Mouse (Mus musculus) liver, embryonic 13.5 days (tissue): ENCODE measurements around the gene Ltf. TPM values are rescaled to one million over a fixed set of nuclear protein-coding genes. Genes with fewer than 3 reads are reported as not detected.

Experiments
- ATAC-seq: fragments of 200-750 bp; cut with Nextera tagmentation; 2 replicates; pipeline ENCODE4 v1.8.0; 2017; ENCODE audit warnings: low read depth, mild to moderate bottlenecking, moderate number of reproducible peaks, moderate library complexity
- DNase-seq: peaks from one replicate; pipeline ENCODE4 v3.0.0; 2022
- H3K27ac ChIP-seq: fragments of 300-500 bp; sonication (generic); 2 replicates; pipeline ENCODE4 v1.5.1; 2015; ENCODE audit warnings: moderate library complexity, mild to moderate bottlenecking, inconsistent platforms
- H3K27me3 ChIP-seq: fragments of 300-500 bp; sonication (generic); 2 replicates; pipeline ENCODE4 v1.6.1; 2015; ENCODE audit warnings: mild to moderate bottlenecking, inconsistent platforms
- H3K36me3 ChIP-seq: fragments of 300-500 bp; sonication (generic); 2 replicates; pipeline ENCODE4 v1.6.1; 2015; ENCODE audit warnings: mild to moderate bottlenecking, inconsistent platforms
- H3K4me1 ChIP-seq: fragments of 300-500 bp; sonication (generic); replicated peaks from 2 replicates; pipeline ENCODE4 v1.6.1; 2015; ENCODE audit warnings: inconsistent platforms
- H3K4me2 ChIP-seq: fragments of 300-500 bp; sonication (generic); 2 replicates; pipeline ENCODE4 v1.6.1; 2015; ENCODE audit warnings: inconsistent platforms, mild to moderate bottlenecking, moderate library complexity
- H3K4me3 ChIP-seq: fragments of 300-500 bp; sonication (generic); replicated peaks from 2 replicates; pipeline ENCODE4 v1.5.1; 2015; ENCODE audit warnings: mild to moderate bottlenecking, inconsistent platforms
- H3K9ac ChIP-seq: fragments of 300-500 bp; sonication (generic); 2 replicates; pipeline ENCODE4 v1.6.1; 2015; ENCODE audit warnings: mild to moderate bottlenecking, inconsistent platforms
- H3K9me3 ChIP-seq: fragments of 300-500 bp; sonication (generic); replicated peaks from 2 replicates; pipeline ENCODE4 v1.6.1; 2016; ENCODE audit warnings: inconsistent platforms
- WGBS: fragments of 180-500 bp; shearing (Covaris S2); methylation state at CpG from one replicate; pipeline ENCODE4 v1.1.7; 2015; ENCODE audit not compliant: insufficient replicate concordance; 5-methylcytosine and 5-hydroxymethylcytosine counted together
- polyA plus RNA-seq: library from polyadenylated mRNA; unstranded; fragments of >200 nt; fragmentation: Nextera tagmentation; extraction: Ambion mirVana; gene quantifications from 2 replicates; pipeline ENCODE4 v1.2.1, GENCODE M21; 2015

Ltf gene
- polyA plus RNA-seq, 1 experiment from 2014 or later: 17.7 TPM

DNA sequence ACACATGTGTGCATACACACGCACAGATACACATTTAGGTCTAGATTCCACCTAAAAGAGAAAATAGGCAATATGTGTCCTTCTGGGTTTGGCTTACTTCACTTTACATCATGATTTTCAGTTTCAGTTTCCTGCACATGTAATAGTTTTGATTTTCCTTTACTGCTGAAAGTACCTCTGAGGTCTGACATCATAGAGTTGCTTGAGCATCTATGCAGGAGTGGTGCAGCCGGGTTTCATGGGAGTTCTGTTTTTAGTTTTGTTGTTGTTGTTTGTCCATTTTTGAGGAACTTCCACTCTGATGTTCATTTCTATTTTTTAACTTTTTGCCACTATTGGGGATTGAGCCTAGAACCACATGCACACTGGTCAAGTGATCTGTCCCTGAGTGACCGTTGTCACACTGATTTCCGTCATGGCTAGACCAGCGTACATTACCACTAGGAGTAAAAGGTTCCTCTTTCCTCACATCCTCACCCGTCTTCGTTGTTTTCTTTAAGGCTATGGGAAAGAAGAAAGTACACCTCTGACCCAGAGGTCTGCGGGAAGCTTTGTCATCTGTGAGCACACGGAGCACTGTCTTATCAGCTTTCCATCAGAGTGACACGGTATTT lies 40.0 kb downstream of the Ltf start:
- no peak for DNase-seq
- Histone ChIP-seq H3K27me3 (0 out of 2 replicates have a peak, but pooled peaks cover 5% of the 10 kb centered on the region), H3K4me2 (peak overlapping the region; percentile 33), H3K27ac (no peak overlapping the region; the same call in 1 of the 2 replicates), H3K4me3 (no peak overlapping the region), H3K36me3 (peaks cover 14% of the 10 kb centered on the region), H3K4me1 (peaks cover 56% of the 10 kb centered on the region), H3K9ac (0 out of 2 replicates have a peak overlapping the region, but pooled peaks have one; percentile 6), H3K9me3 (no peaks in the 10 kb centered on the region)
- 29% methylated on average over 10 of the region's 10 CpGs for WGBS
- ATAC-seq: no peak

DNA sequence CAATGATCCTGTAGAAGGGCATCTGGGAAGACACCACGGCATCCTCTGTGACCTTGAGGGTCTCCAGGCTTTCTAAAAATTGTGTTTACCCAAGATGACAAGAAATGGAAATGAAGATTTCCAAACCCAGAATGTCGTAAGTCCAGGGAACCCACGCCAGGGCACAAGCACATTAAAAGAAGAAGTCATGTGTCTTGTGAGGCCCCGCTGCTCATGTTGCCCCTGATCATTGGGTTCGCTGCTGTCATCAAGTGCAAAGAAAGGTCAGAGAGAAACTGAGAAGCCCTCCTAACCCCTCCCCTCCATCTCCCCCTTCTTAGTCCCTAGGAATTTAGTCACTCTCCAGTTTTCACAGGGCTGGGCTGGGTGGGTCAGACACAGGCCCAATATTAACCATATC lies 43.8 kb downstream of the Ltf start:
- ATAC-seq (no peak), DNase-seq (no peak)
- WGBS: 63% methylated on average over 5 of the region's 5 CpGs
- Histone ChIP-seq H3K4me2 (no peak overlapping the region), H3K4me3 (no peak overlapping the region), H3K9me3 (no peaks in the 10 kb centered on the region), H3K27ac (no peak overlapping the region), H3K4me1 (peaks cover 23% of the 10 kb centered on the region), H3K27me3 (0 out of 2 replicates have a peak, but pooled peaks cover 5% of the 10 kb centered on the region), H3K36me3 (no peaks in the 10 kb centered on the region), H3K9ac (no peak overlapping the region)

DNA sequence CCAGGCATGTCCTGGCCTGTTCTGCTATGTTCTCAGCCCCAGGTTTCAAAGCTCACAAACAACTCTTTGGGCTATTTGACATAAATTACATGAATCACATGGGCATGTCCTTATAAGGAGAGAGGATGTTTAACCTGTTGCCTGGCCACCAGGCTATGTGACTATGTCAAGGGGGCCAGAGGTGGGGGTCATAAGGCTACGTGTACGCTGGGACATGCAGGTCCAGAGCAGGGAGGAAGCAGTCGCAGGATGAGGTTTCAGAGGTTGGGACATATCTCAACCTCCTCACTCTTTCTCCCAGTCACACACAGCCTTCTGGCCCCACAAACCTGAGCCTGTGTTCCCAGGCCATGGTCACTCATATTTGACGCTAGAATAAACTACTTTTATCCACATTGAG lies 48.0 kb downstream of the Ltf start:
- no peaks in the 10 kb centered on the region for H3K36me3 ChIP-seq
- no peak overlapping the region for H3K27ac ChIP-seq
- no peak overlapping the region for H3K9ac ChIP-seq
- H3K4me3 ChIP-seq: no peak overlapping the region
- WGBS: 60% methylated on average over 4 of the region's 4 CpGs
- peaks cover 6% of the 10 kb centered on the region; the same call in 1 of the 2 replicates for H3K4me1 ChIP-seq
- no peak for ATAC-seq
- H3K9me3 ChIP-seq: no peaks in the 10 kb centered on the region
- 0 out of 2 replicates have a peak, but pooled peaks cover 3% of the 10 kb centered on the region for H3K27me3 ChIP-seq
- no peak overlapping the region for H3K4me2 ChIP-seq
- no peak for DNase-seq

DNA sequence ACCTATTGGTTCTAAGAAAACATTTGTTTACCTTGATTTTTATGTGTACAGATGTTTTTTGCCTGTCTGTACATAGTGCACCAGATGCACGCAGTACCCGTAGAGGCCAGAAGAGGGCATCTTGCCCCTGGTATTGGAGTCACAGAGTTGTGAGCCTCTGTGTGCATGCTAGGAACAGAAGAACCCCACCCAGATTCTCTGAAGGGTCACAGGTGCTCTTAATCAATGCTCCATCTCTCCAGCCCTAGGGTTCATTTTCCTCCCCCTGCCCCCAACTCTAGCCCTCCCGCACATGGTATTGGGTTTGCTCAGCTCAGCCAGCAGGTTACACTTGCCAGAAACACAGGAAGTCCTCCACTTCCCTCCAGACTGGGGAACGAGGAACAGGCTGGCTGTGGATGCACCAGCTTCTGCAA lies 51.5 kb downstream of the Ltf start:
- peak; percentile 46 for DNase-seq
- peaks cover 6% of the 10 kb centered on the region; the same call in 1 of the 2 replicates for H3K4me1 ChIP-seq
- no peak overlapping the region for H3K27ac ChIP-seq
- no peaks in the 10 kb centered on the region for H3K9me3 ChIP-seq
- H3K9ac ChIP-seq: no peak overlapping the region
- H3K27me3 ChIP-seq: 0 out of 2 replicates have a peak, but pooled peaks cover 3% of the 10 kb centered on the region
- H3K4me3 ChIP-seq: no peak overlapping the region
- no peak overlapping the region for H3K4me2 ChIP-seq
- peak; percentile 76 for ATAC-seq
- H3K36me3 ChIP-seq: no peaks in the 10 kb centered on the region
- 8% methylated on average over 4 of the region's 4 CpGs for WGBS

DNA sequence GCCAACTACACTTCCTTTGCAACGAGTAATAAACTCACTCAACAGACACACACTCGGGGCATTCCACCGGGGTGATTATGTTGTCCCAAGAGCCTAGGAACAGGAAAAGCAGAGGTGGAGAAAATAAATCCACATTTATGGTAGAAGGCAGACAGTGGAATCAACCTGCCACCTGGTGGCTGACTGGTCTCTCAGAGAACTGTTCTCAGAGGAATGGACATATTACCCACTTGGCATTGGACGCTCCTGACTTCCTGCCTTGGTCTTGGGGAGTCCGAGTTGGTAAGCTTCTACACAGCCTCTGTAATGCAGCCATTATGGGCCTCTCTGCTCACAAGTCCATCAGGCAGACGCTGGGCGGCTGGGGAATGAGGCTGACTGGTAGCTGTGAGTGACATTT lies 53.1 kb downstream of the Ltf start:
- ATAC-seq: no peak; the same call in 1 of the 2 replicates
- H3K27me3 ChIP-seq: 0 out of 2 replicates have a peak, but pooled peaks cover 3% of the 10 kb centered on the region
- 39% methylated on average over 7 of the region's 7 CpGs for WGBS
- H3K4me2 ChIP-seq: no peak overlapping the region
- no peak overlapping the region for H3K9ac ChIP-seq
- H3K27ac ChIP-seq: no peak overlapping the region
- peaks cover 4% of the 10 kb centered on the region; the same call in 1 of the 2 replicates for H3K4me1 ChIP-seq
- no peak for DNase-seq
- H3K4me3 ChIP-seq: no peak overlapping the region
- H3K36me3 ChIP-seq: no peaks in the 10 kb centered on the region
- H3K9me3 ChIP-seq: no peaks in the 10 kb centered on the region

DNA sequence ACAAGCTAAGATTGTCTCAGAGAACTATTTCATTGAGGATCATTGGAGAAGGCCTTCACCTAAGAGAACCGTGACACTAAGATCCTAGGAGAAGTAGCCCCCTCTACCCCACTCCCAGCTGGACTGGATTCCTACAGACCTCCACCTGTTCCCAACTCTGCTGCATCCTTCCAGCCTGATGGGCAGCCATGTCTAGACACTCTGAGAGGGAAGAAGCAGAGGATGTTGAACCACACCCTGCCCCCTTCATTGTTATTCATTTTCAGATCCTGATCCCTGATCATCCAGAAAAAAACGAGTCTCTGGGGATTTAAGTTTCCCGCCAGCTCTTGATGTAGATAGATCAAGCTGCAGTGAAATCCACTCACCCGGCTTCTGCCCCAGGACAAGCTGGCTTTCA lies 53.9 kb downstream of the Ltf start:
- Histone ChIP-seq H3K27ac (no peak overlapping the region), H3K27me3 (0 out of 2 replicates have a peak, but pooled peaks cover 3% of the 10 kb centered on the region), H3K36me3 (no peaks in the 10 kb centered on the region), H3K9me3 (no peaks in the 10 kb centered on the region), H3K9ac (no peak overlapping the region), H3K4me1 (peaks cover 3% of the 10 kb centered on the region; the same call in 1 of the 2 replicates), H3K4me2 (no peak overlapping the region), H3K4me3 (no peak overlapping the region)
- DNase-seq (no peak), ATAC-seq (no peak)
- WGBS: 62% methylated on average over 4 of the region's 4 CpGs

DNA sequence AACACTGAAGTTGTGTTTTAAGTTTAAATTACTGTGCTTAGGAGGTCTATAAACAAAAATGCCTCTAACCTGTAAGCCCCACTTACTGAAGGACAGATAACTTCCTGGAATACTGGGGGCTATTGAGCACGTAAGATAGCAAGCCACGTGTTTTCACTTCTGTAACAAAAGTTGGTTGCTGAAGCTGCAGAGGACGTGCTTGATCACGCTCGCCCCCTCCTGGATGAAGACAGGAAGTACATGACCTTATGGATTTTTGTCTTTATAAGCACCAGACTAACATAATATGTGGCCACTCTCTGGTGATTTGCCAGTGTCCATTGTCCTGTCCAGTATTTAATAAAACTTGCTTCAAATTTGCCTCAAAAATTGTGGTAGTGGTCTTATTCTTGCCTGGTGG lies 58.7 kb downstream of the Ltf start:
- no peak overlapping the region for H3K4me2 ChIP-seq
- no peaks in the 10 kb centered on the region for H3K36me3 ChIP-seq
- H3K27ac ChIP-seq: no peak overlapping the region
- H3K27me3 ChIP-seq: no peaks in the 10 kb centered on the region
- ATAC-seq (no peak), DNase-seq (no peak)
- 54% methylated on average over 5 of the region's 5 CpGs for WGBS
- H3K4me1 ChIP-seq: no peaks in the 10 kb centered on the region
- no peak overlapping the region for H3K9ac ChIP-seq
- H3K4me3 ChIP-seq: no peak overlapping the region
- H3K9me3 ChIP-seq: no peaks in the 10 kb centered on the region

DNA sequence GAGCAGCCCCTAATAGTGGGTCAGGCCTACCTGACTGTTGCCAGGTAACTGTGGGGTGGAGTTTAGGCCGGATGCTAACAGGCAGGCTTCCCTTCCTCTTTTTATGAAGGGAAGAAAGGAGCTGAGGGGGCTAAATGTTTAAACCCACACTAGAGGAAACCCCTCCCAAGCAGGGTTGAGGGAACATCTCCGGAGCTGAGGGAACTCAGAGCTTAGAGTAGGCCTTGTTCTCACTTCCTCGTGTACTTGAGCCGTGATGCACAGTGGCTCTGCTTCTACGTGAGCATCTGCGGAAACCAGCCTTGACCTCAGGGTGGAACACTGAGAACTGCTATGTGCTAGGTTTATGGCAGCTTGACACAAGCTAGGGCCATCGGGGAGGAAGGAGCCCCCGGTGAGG lies 61.7 kb downstream of the Ltf start:
- no peak overlapping the region for H3K4me2 ChIP-seq
- ATAC-seq: no peak
- 60% methylated on average over 8 of the region's 8 CpGs for WGBS
- H3K27ac ChIP-seq: no peak overlapping the region
- H3K9ac ChIP-seq: no peak overlapping the region
- no peaks in the 10 kb centered on the region for H3K9me3 ChIP-seq
- no peaks in the 10 kb centered on the region for H3K4me1 ChIP-seq
- H3K4me3 ChIP-seq: no peak overlapping the region
- no peak for DNase-seq
- no peaks in the 10 kb centered on the region for H3K36me3 ChIP-seq
- no peaks in the 10 kb centered on the region for H3K27me3 ChIP-seq

DNA sequence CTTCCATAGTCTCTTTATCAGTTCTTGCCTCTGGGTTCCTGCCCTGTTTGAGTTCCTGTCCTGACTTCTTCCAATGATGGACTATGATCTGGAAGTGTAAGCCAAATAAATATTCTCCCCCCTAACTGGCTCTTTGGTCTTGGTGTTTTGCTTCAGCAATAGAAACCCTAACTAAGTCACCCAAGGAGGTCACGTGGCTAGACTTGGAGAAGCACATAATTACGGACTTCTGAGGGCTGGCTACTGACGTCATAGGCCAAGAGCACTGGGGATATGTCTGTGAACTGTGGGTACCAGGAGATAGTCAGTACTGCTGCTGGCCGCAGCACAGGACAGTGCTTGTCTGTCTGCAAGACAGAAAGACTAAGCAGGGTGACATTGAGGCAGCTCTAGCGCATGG lies 62.7 kb downstream of the Ltf start:
- Histone ChIP-seq H3K9me3 (no peaks in the 10 kb centered on the region), H3K9ac (no peak overlapping the region), H3K4me2 (no peak overlapping the region), H3K4me3 (no peak overlapping the region), H3K27ac (no peak overlapping the region), H3K4me1 (no peaks in the 10 kb centered on the region), H3K36me3 (no peaks in the 10 kb centered on the region), H3K27me3 (no peaks in the 10 kb centered on the region)
- WGBS: 65% methylated on average over 5 of the region's 5 CpGs
- no peak for DNase-seq
- ATAC-seq: no peak

DNA sequence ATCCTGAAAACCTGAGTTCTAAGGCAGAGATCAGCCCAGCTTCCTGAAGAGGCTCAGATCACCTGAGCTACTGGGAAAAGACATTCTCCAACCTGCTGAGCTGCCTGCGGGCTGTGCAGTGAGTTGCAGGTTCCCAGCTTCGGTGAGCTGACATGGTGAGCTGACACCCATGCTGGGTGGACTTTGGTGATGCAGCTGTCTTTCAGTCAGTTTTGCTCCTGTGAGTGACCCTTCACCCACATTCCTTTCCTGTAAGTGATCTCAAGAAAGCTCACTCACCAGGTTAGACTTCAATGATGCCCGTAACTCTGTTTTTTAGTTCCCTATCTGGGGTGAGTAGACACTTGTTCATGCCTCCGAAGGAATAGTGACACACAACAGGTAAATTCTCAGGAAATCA lies 66.3 kb downstream of the Ltf start:
- 31% methylated on average over 4 of the region's 4 CpGs for WGBS
- Histone ChIP-seq H3K27me3 (0 out of 2 replicates have a peak, but pooled peaks cover 6% of the 10 kb centered on the region), H3K9ac (no peak overlapping the region), H3K4me3 (no peak overlapping the region), H3K9me3 (no peaks in the 10 kb centered on the region), H3K27ac (no peak overlapping the region), H3K36me3 (no peaks in the 10 kb centered on the region), H3K4me2 (no peak overlapping the region), H3K4me1 (no peaks in the 10 kb centered on the region; the same call in 1 of the 2 replicates)
- no peak for DNase-seq
- no peak for ATAC-seq

DNA sequence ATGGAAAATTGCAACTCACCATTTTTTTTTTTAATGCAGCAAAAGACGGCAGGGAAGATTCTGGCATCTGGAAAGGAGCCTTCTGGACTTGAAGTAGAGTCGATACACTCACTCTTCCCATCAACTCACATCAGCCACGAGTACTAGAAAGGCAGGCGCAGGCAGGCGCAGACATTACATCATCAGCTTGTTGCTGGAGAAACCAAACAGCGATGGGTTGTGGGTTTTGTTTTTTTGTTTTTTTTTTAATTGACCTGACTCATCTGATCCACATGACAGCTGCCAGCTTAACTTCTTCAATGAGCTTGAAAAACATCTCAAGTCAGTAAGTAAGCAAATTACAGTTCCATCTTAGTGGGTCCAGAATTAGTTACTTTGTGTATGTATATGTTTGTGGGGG lies 67.1 kb downstream of the Ltf start:
- no peak overlapping the region for H3K4me2 ChIP-seq
- H3K27me3 ChIP-seq: 0 out of 2 replicates have a peak, but pooled peaks cover 6% of the 10 kb centered on the region
- WGBS: 61% methylated on average over 6 of the region's 6 CpGs
- H3K9me3 ChIP-seq: no peaks in the 10 kb centered on the region
- DNase-seq (no peak), ATAC-seq (no peak)
- no peak overlapping the region for H3K27ac ChIP-seq
- H3K4me1 ChIP-seq: no peaks in the 10 kb centered on the region; the same call in 1 of the 2 replicates
- H3K9ac ChIP-seq: no peak overlapping the region
- H3K4me3 ChIP-seq: no peak overlapping the region
- H3K36me3 ChIP-seq: no peaks in the 10 kb centered on the region
